Mouse (Mus musculus) fibroblast of lung, adult 2 months (primary cell): ENCODE results near the gene Rhbdl1.
"Not testable (repeated sequence)": the region's sequence is repeated elsewhere in the genome, so short reads cannot be mapped to it uniquely, and the experiment has no call there.

ENCODE experiments used
- DNase-seq: peaks from one replicate; pipeline ENCODE4 v3.0.0-alpha.2; 2011; ENCODE audit warnings: low read depth

Rhbdl1 gene

DNA sequence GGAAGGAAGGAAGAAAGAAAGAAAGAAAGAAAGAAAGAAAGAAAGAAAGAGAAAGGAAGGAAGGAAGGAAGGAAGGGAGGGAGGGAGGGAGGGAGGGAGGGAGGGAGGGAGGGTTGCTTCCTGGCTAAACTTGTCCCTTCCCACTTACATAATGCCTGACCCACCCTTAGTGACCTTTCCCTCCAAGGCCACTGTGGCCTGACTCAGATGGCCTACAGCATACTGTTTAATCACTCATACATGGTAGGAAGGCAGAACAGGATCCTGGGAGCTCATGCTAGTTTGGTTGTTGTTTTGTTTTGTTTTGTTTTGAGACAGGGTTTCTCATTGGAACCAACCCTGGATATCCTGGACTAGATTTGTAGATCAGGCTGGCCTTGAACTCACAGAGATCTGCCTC, 34.5 kb upstream of the Rhbdl1 start:
- DNase-seq = not testable (repeated sequence)

DNA sequence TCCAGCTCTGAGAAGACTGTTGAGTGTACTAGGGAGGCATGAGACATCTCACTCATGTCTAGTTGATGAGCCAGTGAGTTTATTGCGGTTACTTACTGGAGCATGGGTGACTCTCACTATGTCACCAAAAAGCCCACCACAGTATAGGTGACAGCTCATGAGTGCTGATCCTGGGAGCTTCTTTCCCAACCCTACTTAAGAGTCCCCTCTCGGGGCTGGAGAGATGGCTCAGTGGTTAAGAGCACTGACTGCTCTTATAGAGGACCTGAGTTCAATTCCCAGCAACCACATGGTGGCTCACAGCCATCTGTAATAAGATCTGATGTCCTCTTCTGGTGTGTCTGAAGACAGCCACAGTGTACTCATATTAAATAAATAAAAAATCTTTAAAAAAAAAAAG, 32.9 kb upstream of the Rhbdl1 start:
- no peak for DNase-seq

DNA sequence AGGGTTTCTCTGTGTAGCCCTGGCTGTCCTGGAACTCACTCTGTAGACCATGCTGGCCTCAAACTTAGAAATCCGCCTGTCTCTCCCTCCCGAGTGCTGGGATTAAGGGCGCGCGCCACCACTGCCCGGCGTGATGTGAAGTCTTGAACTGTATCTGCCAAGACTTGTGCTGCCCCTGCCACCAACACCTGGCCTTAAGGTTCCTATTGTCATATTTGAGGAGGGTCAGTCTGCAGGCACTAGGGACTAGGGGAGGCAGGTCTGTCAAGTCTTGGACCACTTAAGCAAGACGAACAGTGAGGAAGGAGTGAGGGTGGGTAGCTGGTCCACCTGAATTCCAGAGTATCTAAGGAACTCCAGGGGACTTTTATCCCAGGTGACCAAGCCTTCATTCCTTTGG, 32.4 kb upstream of the Rhbdl1 start:
- DNase-seq = no peak

DNA sequence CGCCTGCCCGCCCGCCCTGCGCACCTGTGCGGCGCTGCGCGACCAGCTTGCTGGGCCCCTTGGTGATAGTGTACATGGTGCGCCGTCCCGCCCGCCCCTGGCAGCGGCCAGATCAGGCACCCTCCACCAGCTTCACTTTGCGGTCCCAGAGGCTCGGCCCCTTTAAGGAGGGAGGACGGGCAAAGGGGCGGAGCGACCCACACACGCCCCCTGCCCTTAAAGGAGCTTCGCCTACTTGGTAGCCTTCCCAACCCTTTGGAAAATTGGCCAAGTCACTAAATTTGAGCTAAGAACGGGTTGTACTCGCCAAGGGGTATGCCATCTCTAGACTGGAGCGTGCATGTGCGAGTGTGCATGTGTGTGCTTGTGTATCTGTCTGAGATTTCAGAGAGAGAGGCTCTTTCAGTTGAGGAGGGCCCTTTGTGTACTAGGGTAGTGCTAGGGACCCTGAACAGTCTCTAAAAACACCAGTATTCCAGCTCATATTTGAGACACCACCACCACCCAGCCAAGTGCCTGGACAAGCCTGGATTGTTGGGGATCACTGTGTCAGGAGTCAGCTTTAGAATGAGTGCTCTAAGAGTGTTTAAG, 31.6 kb upstream of the Rhbdl1 start, which contains the start of gene Mcrip2:
Gene Mcrip2, minus strand, starts transcription at position 164 of the 591 bp plus-strand sequence.
- no peak for DNase-seq

DNA sequence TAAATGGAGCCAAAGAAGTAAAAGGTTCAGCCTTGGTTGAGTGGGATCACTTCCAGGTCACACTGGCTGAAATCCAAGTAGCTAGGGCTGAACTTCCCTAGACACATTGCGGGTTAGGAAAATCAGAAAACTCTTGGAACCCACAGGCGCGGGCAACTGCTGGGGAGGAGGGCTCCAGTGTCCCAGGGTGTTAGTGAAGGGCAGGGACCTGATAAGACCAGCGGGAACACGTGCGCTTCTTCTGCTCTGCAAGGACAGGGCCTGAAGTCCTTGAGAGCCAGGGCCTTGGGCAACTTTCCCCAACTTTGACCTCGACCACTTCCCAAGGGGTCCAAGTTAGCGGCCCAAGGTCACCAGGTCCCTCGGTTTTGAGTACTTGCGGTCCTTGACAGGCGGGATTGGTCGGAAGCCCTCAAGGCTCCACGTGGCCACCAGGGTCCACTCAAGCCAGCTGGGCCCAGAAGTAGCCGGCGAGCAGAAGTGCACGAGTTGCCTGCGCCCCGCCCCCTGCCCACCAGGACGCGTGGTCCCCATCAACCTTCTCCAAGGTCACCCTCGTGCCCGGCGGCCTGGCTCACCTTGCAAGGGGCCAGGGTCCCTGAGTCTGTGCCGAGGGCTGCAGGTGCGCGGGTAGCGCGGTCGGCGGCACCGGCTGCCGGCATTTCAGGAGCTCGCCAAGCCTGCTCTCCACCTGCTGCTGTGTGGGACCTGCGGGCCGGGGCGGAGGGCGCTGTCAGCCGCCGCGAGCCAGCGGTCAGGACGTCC, 30.9 kb upstream of the Rhbdl1 start:
- no peak for DNase-seq

DNA sequence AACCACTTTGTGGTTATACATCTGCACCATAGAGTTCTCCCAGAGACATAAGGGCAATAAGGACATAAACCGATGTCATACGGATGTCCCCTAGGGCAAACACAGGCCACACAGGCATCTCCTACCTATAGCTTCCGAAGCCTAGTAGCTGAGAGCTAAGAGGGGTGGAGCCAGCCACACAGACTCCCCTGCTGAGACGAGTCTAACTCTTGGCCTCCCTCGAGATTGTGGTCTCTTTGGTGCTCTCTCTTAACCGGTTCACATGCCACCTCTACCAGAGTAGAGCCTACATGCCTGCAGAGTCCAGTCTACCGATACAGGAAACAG, 30.4 kb upstream of the Rhbdl1 start:
- no peak for DNase-seq

DNA sequence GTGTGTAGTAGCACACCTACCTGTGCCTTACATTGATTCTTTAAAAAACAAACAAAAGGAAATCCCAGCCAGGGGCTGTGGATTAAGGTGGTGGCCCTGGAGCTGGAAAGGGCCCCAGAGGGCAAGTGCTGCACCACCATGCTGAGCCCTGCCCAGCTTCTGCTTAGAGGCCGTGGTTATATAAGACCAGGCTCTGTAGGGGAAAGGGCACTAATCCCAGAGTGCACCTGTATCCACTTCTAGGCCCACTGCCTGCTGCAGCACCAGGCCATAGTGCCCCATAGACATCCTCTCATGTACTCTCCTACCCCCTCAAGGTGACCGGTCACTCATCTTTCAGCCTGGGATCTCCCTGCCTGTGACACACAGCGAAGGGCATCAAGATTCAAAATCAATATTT, 29.1 kb upstream of the Rhbdl1 start:
- DNase-seq = no peak

DNA sequence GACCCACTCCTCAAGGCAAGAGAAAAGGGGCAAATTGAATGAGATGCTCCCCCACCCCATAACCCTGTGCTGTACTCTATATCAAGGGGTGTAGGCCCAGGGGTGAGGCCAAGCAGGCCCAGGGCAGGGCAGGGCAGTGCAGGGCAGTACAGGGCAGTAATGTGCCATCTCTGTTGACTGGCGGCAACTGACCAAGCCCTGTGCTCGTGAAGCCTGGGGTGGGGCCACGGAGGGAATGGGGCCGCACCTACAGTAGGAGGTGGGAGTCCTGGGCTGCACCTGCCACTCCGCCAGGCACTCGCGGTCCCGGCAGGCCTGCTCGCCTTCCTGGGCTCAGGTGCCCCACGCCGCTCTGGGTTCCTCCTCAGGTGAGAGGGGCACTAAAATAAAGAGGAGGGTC, 28.2 kb upstream of the Rhbdl1 start:
- DNase-seq = no peak

GRCm38 (mm10) chr17:25864311-25864710, 27.2 kb upstream of the Rhbdl1 start:
- DNase-seq = no peak

DNA sequence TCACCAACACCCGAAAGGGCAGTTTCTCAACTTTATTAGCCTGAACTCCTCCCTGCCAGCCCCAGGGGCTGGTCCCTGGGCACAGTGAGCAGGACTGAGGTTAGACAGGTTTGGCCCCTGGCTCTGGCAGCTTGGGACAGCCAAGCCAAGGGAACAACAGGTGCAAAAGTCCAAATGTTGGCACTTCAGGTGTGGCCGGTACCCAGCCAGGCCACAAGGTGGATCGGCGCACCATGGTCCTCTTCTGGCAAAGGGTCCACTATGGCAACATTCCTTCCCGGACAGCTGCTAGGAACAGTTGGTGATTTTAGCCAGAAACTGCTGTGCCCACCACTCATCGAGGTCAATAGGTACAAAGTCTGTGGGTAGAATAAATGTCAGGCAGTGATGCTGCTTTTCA, 26.6 kb upstream of the Rhbdl1 start:
- no peak for DNase-seq

- no peak for DNase-seq
Observed at GRCm38 (mm10) chr17:25861704-25862612, 24.9 kb upstream of the Rhbdl1 start.

DNA sequence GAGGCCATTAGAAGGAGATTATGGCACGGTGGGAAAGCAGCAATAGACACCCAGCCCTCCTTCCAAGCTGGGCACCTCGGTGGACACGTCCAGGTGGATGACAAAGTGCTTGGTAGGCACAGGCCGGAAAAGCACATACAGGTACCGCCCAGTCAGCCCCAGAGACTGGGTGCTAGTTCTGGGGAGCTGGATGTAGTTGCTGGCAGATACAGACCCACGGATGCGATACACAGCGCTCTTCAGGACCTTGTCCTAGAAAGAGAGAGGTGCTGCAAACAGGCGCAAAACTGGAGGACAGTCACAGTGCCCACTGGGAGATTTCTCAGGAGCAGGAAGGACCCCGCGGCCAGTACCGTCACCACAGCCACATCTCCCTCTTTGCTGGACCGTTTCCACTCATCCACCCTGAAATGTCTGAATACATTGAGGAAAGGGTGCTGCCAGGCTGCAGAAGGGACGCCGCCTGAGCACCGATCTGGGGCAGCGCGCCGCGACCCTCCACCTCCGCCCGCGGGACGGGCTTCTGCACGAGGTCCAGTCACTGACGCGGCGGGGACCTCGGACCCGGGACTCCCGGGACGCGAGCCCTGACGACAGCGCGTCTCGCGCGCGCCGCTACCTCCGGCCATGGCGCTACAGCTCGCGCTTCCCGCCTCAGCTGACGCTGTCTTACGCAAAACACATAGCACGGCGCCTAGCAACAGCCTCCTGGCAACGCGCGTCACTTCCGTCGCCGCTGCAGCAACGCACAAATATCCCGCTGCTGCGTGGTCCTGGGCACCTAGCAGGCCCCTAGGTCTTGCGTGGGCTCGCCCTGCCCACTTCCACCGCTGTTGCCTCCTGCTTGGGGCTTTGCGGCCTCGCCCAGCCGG, 24.0 kb upstream of the Rhbdl1 start, which contains the start of gene Wdr90:
Gene Wdr90, minus strand, starts transcription at position 670 of the 872 bp plus-strand sequence.
- peak; percentile 86 for DNase-seq

DNA sequence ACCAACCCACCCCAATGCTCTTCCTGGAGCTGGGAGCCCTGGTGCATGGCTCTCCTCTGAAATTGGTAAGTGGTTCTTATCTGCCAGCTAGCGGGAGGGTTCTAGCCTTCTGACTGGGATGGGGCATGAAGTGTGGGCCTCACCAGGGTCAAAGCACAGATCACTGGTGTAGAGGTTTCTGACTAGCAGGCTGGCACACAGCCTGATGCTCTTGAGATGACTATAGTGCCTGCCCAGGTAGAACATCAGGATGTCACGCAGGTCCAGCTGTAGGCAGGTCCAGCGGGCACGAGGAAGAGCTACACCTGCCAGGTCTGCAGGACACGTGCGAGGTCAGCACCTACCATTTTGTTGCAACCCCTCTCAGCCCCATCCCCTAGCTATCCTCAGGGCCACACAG, 23.1 kb upstream of the Rhbdl1 start:
- no peak for DNase-seq

GRCm38 (mm10) chr17:25844396-25844901, 7.4 kb upstream of the Rhbdl1 start, which contains the start of gene Rhot2:
Gene Rhot2, minus strand, starts transcription at chr17:25844851.
- peak; percentile 78 for DNase-seq

GRCm38 (mm10) chr17:25843636-25844395, 6.7 kb upstream of the Rhbdl1 start:
- DNase-seq = no peak

GRCm38 (mm10) chr17:25843122-25843521, 6.0 kb upstream of the Rhbdl1 start:
- no peak for DNase-seq

DNA sequence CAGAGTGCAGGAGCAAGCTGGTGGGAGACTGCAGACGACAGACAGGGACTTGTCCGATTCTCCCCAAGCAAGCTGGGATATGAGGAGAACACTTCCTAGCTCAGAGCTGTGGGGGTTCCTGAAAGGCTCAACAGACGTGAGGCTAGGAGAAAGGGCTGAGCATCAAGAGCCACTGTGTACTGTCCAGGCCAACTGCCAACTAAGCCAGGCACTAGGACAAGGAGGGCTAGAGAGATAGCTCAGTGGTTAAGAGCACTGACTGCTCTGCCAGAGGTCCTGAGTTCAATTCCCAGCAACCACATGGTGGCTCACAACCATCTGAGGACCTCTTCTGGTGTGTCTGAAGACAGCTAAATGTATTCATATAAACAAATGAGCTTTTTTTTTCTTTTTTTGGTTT, 5.4 kb upstream of the Rhbdl1 start:
- no peak for DNase-seq

- no peak for DNase-seq
Observed at GRCm38 (mm10) chr17:25841117-25841880, 4.2 kb upstream of the Rhbdl1 start, which contains the start of gene Gm20683. Gene Gm20683, minus strand, starts transcription at chr17:25841763.

DNA sequence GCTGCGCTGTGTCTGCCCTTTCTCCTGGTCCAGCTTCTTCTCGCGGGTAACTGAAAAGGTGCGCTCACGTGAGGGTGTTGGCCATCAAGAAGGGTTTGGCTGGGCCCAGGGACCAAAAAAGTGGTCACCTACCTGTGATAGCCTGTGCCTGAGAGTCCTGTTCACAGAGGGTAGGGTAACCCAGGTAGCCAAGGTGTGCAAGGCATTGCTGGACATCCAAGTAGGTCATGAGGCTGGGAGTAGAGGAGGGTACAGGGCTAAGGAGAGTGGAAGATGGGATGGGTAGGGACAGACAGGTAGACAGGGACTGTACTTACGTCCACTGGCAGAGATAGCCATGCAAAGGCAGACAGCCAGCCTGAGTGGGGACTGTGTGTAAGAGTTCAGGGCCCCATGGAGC, 3.4 kb upstream of the Rhbdl1 start:
- no peak for DNase-seq
